Mouse (Mus musculus): Measurements from ENCODE around the gene Igf1r.

DNA sequence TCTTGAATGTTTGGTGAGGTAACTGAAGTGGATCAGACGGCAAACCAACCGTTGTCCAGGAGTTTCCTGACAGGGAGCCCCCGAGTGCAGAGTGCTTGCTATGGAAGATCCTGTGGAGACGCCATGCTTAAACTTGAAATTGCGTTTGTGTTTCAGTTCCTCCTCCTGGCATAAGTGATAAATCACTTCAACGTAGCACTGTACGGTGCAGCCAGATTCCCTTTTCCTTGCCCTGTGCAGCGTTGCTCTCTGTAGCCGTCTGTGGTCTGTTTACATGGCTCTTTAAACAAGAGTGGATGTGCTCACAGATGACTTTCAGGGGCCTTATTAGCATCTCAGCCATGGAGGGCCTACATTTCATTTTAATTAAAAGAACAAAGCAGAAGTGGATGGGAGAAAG, 141.2 kb downstream of the Igf1r start:
- TF ChIP-seq CTCF (IDR thresholded peaks at IDR 0.05; ENCODE audit: low read depth): no peak
- TF ChIP-seq EP300 (optimal IDR thresholded peaks at IDR 0.05): no peak
